Mouse (Mus musculus) forebrain, embryonic 15.5 days (tissue): ENCODE data around the gene Fgf22. TPM values are rescaled to one million over a fixed set of nuclear protein-coding genes. Genes with fewer than 3 reads are reported as not detected.

Experiments
- ATAC-seq: fragments of 200-750 bp; cut with Nextera tagmentation; replicated peaks from 2 replicates; pipeline ENCODE4 v1.8.0; 2017; ENCODE audit warnings: mild to moderate bottlenecking, moderate TSS enrichment, moderate library complexity
- H3K27ac ChIP-seq: fragments of 300-500 bp; sonication (generic); replicated peaks from 2 replicates; pipeline ENCODE4 v1.5.1; 2015; ENCODE audit warnings: mild to moderate bottlenecking, inconsistent platforms
- H3K27me3 ChIP-seq: fragments of 300-500 bp; sonication (generic); 2 replicates; pipeline ENCODE4 v1.6.1; 2015; ENCODE audit warnings: inconsistent platforms
- H3K36me3 ChIP-seq: fragments of 300-500 bp; sonication (generic); 2 replicates; pipeline ENCODE4 v1.6.1; 2015; ENCODE audit warnings: mild to moderate bottlenecking, inconsistent platforms
- H3K4me1 ChIP-seq: fragments of 300-500 bp; sonication (generic); 2 replicates; pipeline ENCODE4 v1.6.1; 2015; ENCODE audit warnings: inconsistent platforms
- H3K4me2 ChIP-seq: fragments of 300-500 bp; sonication (generic); replicated peaks from 2 replicates; pipeline ENCODE4 v1.6.1; 2015; ENCODE audit warnings: mild to moderate bottlenecking, inconsistent platforms
- H3K4me3 ChIP-seq: fragments of 300-500 bp; sonication (generic); 2 replicates; pipeline ENCODE4 v1.5.1; 2015; ENCODE audit warnings: mild to moderate bottlenecking, inconsistent platforms
- H3K9ac ChIP-seq: fragments of 300-500 bp; sonication (generic); replicated peaks from 2 replicates; pipeline ENCODE4 v1.6.1; 2015; ENCODE audit warnings: mild to moderate bottlenecking, inconsistent platforms
- H3K9me3 ChIP-seq: fragments of 300-500 bp; sonication (generic); 2 replicates; pipeline ENCODE4 v1.6.1; 2016; ENCODE audit warnings: inconsistent platforms
- WGBS: fragments of 180-500 bp; shearing (Covaris S2); methylation state at CpG from one replicate; pipeline ENCODE4 v1.1.7; 2015; ENCODE audit warnings: mixed read lengths; 5-methylcytosine and 5-hydroxymethylcytosine counted together
- polyA plus RNA-seq: library from polyadenylated mRNA; unstranded; fragments of >200 nt; fragmentation: Nextera tagmentation; extraction: Ambion mirVana; gene quantifications from 2 replicates; pipeline ENCODE4 v1.2.1, GENCODE M21; 2015

The Fgf22 gene
- polyA plus RNA-seq, 1 experiment from 2014 or later: 0.69 TPM

DNA sequence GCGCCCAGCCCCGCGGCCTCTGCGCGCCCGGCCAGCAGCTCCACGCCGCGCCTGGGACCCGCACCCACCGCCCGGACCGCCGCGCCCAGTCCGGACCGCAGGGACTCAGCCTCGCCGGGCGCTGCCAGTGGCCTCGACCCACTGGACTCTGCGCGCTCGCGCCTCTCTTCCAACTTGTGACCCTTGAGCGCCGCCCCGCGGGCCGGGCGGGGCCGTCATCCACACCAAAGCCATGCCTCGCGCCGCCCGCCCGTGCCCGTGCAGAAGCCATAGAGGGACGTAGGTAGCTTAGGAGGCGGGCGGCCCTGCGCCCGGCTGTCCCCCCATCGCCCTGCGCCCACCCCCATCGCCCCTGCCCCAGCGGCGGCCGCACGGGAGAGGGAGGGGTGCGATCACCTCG is 19.5 kb upstream of the Fgf22 start:
- H3K4me2 ChIP-seq: no peak overlapping the region

DNA sequence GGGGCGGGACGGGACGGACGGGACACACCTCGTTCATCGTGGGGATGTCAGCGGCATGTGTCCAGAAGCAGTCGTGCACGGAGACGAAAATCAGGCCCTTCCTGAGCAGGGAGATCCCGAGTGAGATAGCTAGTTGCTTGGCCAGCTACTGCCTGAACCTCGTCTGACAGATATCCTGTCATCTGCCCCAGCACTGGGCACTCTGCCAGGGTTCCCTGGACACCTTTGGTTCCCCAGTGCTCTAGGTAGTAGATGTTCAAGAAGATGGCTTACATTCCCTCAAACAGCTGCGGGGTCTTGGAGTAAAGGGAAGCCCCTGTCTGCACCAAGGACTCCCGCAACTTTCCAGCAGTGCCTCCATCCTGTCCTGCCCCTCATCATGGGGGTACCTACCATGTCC is 18.2 kb upstream of the Fgf22 start:
- Histone ChIP-seq H3K4me3 (no peak overlapping the region), H3K9me3 (peaks cover 8% of the 10 kb centered on the region), H3K36me3 (peaks cover 79% of the 10 kb centered on the region), H3K4me2 (no peak overlapping the region), H3K9ac (no peak overlapping the region), H3K27me3 (no peaks in the 10 kb centered on the region), H3K4me1 (no peaks in the 10 kb centered on the region), H3K27ac (no peak overlapping the region)
- WGBS: 90% methylated on average over 12 of the region's 14 CpGs
- ATAC-seq: no peak

More for the DNA sequence above, 19.5 kb upstream of the Fgf22 start:
- Histone ChIP-seq H3K4me1 (no peaks in the 10 kb centered on the region), H3K9ac (no peak overlapping the region), H3K9me3 (peaks cover 8% of the 10 kb centered on the region), H3K36me3 (peaks cover 69% of the 10 kb centered on the region), H3K4me3 (no peak overlapping the region), H3K27me3 (no peaks in the 10 kb centered on the region), H3K27ac (no peak overlapping the region)
- WGBS: 29% methylated on average over 44 of the region's 52 CpGs
- ATAC-seq: no peak

DNA sequence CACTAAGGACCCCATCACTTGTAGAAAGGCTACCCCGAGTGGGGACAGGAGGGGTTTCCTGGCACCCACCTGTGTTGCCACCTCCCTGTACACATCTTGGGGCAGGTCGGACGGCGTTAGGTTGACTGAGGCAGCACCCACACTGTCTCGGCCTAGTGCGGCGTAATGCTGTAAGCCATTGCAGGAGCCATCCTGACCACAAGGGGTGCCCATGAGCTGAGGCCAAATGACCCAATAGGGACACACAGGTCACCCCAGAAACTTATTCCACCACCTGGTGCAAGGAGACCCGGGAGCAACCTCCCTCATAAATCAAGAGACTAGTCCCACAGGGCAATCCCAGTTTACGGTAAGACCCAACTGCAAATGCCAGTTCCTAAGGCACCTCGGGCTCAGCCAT is 16.6 kb upstream of the Fgf22 start:
- Histone ChIP-seq H3K9me3 (peaks cover 8% of the 10 kb centered on the region), H3K36me3 (peaks cover 83% of the 10 kb centered on the region), H3K4me2 (no peak overlapping the region), H3K27ac (no peak overlapping the region), H3K4me1 (no peaks in the 10 kb centered on the region), H3K27me3 (no peaks in the 10 kb centered on the region), H3K9ac (no peak overlapping the region), H3K4me3 (no peak overlapping the region)
- ATAC-seq: no peak
- WGBS: 86% methylated on average over 10 of the region's 10 CpGs

DNA sequence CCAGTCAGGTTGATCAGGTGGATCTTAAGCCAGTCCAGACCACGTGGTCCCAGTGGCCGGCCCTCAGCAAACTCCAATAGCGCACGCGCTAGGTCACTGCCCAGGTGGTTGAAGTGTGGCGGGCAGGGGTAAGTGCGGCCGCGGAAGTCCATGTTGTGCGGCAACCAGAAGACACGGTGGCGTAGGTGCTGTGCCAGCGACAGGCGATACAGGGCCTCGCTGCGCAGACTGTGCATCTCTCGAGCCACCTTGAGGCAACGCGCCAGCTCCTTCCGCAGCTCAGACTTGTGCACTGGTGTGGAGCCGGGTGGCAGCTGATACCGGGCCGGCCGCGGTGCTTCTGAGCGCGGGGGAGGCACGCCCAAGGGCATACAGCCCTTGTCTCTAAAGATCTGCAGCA is 15.6 kb upstream of the Fgf22 start:
- Histone ChIP-seq H3K4me3 (no peak overlapping the region), H3K27me3 (no peaks in the 10 kb centered on the region), H3K4me2 (no peak overlapping the region), H3K9me3 (peaks cover 8% of the 10 kb centered on the region), H3K36me3 (peaks cover 86% of the 10 kb centered on the region), H3K4me1 (no peaks in the 10 kb centered on the region), H3K27ac (no peak overlapping the region), H3K9ac (no peak overlapping the region)
- WGBS: 96% methylated on average over 28 of the region's 28 CpGs
- ATAC-seq: no peak

DNA sequence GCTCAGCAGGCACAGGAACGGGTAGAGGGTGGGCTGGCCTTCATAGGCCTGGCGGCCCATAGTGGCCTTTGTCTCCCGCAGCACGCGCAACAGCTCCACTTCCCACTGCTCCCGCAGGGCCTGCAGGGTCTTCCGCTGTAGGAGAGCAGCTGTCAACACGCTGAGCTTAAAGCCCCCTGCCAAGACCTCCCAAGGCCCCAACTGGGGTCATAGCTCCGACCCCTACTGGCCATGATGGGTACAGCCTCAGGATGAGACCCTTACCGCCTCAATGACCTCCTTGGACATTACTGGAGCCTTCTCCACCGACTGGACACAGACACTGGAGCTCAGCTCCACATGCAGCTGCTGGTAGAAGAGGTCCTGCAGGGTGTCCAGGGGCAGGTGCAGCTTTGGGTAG is 14.0 kb upstream of the Fgf22 start:
- Histone ChIP-seq H3K4me2 (no peak overlapping the region), H3K27me3 (no peaks in the 10 kb centered on the region), H3K4me1 (peaks cover 6% of the 10 kb centered on the region), H3K36me3 (peaks cover 80% of the 10 kb centered on the region), H3K27ac (no peak overlapping the region), H3K9me3 (peaks cover 8% of the 10 kb centered on the region), H3K9ac (no peak overlapping the region), H3K4me3 (no peak overlapping the region)
- ATAC-seq: no peak
- 60% methylated on average over 11 of the region's 11 CpGs for WGBS

DNA sequence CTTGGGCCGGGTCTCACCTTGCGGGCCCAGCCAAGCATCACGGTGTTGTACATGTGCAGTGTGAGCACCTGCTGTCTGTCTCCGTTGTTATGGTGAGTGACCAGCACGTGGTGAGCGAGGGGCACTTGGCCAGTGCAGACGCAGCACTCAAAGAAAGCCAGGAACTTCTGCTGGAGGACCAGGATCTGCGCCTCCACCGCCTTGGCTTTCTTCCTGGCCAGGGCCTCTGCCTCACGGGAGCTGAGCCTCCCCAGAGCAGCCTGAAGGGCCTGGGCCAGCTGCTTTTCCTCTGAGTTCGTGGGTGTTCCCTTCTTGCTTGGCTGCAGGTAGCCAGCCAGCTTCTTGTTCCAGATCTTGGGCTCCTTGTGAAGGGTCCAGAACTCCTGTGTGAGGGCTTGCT is 11.7 kb upstream of the Fgf22 start:
- no peak for ATAC-seq
- WGBS: 92% methylated on average over 11 of the region's 11 CpGs
- Histone ChIP-seq H3K9me3 (peaks cover 7% of the 10 kb centered on the region), H3K27ac (no peak overlapping the region), H3K27me3 (no peaks in the 10 kb centered on the region), H3K4me3 (no peak overlapping the region), H3K36me3 (peaks cover 58% of the 10 kb centered on the region), H3K4me1 (peaks cover 12% of the 10 kb centered on the region), H3K9ac (no peak overlapping the region), H3K4me2 (no peak overlapping the region)

DNA sequence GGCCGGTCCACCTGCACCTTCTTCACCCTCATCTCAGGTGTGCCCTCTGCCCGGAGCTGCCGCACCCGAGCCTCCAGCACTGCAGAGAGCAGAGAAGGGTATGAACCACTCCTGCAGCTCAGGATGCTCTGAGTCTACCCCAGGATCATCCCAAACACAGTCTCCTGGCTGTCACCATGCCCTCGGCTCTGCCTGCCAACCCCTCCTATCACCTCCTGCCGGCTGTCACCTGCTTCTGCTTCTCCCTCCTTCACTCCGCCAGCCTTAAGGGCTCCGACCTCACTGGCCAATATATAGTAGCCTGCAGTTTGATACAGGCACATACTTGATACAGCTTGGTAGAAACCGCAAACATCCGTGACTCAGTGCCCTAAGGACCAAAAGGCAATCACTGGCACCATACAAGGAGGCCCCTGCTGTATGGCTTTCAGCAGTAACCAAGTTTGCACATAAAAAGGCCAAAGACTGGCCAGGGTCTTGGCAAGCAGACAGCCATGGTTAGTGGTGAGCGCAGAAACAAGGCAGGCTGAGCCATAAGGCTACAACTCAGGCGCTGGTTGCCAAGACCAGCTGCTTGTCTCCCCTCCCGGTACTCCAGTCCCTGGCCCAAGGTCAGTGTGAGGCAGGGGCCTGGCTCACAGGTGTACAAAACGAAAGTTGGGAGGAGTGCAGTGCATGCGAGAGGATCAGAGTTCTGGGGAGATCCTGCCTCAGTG is 11.1 kb upstream of the Fgf22 start:
- Histone ChIP-seq H3K27ac (no peak overlapping the region), H3K4me2 (no peak overlapping the region), H3K36me3 (peaks cover 52% of the 10 kb centered on the region), H3K27me3 (no peaks in the 10 kb centered on the region), H3K9me3 (peaks cover 4% of the 10 kb centered on the region; the same call in 1 of the 2 replicates), H3K4me1 (peaks cover 12% of the 10 kb centered on the region), H3K9ac (no peak overlapping the region), H3K4me3 (no peak overlapping the region)
- 93% methylated on average over 15 of the region's 15 CpGs for WGBS
- no peak for ATAC-seq

DNA sequence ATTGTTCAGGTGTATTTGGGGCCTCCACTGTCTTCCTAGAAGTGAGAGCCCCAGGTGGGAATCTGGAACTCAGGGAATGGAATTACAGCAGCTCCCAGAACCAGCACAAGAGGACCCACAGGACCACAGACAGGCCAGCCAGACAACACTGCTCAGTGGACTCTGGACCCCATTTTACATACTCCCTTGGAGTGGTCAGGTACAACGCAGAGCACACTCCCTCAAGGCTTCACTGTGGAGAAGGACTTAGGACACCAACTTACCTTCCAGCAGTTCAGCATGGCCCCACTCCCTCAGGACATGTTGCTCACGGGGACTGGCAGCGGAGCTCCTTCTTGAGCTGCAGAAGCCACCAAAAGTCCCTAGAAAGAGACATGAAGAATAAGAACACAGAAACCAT is 9.5 kb upstream of the Fgf22 start:
- H3K36me3 ChIP-seq: peaks cover 36% of the 10 kb centered on the region
- H3K9me3 ChIP-seq: no peaks in the 10 kb centered on the region
- peak overlapping the region; percentile 56; the same call in 1 of the 2 replicates for H3K9ac ChIP-seq
- no peaks in the 10 kb centered on the region for H3K27me3 ChIP-seq
- H3K27ac ChIP-seq: no peak overlapping the region
- H3K4me3 ChIP-seq: peak overlapping the region; percentile 57
- WGBS: 83% methylated on average over 3 of the region's 3 CpGs
- peaks cover 12% of the 10 kb centered on the region for H3K4me1 ChIP-seq
- peak overlapping the region; percentile 58 for H3K4me2 ChIP-seq
- no peak for ATAC-seq

DNA sequence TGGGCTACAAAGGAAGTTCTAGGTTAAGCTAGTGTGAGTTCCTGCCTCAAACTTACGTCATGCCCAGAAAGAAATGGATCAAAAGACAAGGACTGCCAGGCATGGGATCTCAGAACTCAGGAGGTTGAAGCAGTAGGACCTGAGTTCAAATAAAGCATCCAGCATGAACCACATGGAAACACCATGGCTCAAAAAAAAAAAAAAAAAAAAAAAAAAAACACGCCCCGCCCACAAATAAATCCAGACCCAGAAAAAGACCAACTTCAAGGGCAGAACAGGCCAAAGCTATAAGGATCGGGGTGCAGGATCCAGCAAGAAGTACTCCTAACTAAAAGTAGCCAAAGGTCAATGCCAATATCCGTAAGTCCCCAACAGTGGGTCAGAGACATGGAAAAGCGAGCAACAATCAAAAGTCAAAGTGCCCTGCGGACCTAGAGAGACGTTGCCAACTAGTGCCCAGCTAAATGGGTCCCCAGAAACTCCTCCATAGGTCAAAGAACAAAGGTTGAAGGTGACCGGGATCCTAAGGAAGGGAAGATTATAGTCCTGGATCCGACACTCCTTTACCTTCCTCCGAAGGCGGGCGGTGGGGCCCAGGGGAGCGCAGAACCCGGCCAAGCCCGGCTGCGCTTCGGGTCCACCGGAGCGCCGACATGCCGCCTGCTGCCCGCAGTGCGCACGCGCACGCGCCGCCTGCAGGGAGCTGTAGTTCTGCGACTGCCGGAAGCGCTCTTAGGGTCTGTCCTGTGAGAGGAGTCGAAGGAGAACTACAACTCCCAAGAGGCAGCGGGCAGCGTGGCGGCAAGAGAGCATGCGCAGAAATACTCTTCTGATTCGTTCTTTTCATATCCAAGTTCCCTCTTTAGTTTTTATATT is 8.7 kb upstream of the Fgf22 start, which contains the start of gene Polrmt:
TSS of gene Polrmt (minus strand) at position 684 of the 876 bp plus-strand sequence.
- Histone ChIP-seq H3K9me3 (no peaks in the 10 kb centered on the region), H3K27me3 (no peaks in the 10 kb centered on the region), H3K4me3 (peak within 1 kb of the TSS; percentile 57), H3K36me3 (peaks cover 28% of the 10 kb centered on the region), H3K4me1 (peaks cover 12% of the 10 kb centered on the region), H3K9ac (peak within 1 kb of the TSS; percentile 56), H3K27ac (peak within 1 kb of the TSS; percentile 47; the same call in 1 of the 2 replicates), H3K4me2 (peak within 1 kb of the TSS; percentile 58)
- ATAC-seq: peak; percentile 98
- WGBS: 3% methylated on average over 38 of the region's 38 CpGs

DNA sequence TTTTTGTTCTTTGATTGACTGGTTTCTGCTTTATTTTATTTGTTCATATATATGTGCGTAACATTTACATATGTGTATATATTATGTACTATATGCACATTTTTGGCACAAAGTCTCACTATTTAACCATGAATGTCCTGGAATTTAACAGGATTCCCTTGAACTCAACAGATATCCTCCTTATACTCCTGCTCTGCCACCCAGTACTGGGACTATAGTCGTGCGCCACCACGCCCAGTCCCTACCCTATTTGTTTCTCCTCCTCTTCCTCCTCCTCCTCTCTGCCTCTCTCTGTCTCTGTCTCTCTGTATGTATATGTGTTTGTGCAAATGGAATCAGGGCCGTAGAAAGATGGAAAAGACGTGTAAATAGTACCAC is 8.1 kb upstream of the Fgf22 start:
- Histone ChIP-seq H3K4me2 (peak overlapping the region; percentile 41), H3K4me3 (peak overlapping the region; percentile 57), H3K36me3 (peaks cover 22% of the 10 kb centered on the region), H3K4me1 (peaks cover 12% of the 10 kb centered on the region), H3K27me3 (no peaks in the 10 kb centered on the region), H3K9me3 (no peaks in the 10 kb centered on the region), H3K9ac (no peak overlapping the region), H3K27ac (peak overlapping the region; percentile 47; the same call in 1 of the 2 replicates)
- peak; percentile 71 for ATAC-seq
- 25% methylated on average over 6 of the region's 6 CpGs for WGBS

DNA sequence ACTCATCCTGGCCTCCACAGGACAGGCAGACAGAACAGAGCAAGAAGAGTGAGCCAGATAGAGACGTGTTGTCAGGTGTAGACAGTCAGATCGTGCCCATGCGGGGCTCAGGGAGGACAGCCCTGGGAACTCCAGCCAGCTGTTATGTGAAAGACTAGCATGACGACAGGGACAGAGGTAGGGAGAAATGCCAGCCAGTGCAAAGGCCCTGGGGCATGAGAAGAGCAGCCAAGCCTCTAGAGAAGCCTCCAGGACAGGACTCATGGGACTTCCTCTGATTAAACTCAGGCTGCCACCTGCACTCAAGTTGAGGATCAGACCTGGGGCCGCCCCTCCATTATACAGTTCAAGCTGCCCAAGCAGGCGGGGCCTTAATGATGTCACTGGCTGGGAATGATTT is 6.4 kb upstream of the Fgf22 start:
- H3K27ac ChIP-seq: no peak overlapping the region
- H3K4me2 ChIP-seq: no peak overlapping the region
- peaks cover 12% of the 10 kb centered on the region for H3K4me1 ChIP-seq
- no peaks in the 10 kb centered on the region for H3K27me3 ChIP-seq
- no peak for ATAC-seq
- WGBS: 75% methylated on average over 6 of the region's 6 CpGs
- H3K36me3 ChIP-seq: peaks cover 9% of the 10 kb centered on the region
- no peaks in the 10 kb centered on the region for H3K9me3 ChIP-seq
- no peak overlapping the region for H3K9ac ChIP-seq
- H3K4me3 ChIP-seq: no peak overlapping the region

DNA sequence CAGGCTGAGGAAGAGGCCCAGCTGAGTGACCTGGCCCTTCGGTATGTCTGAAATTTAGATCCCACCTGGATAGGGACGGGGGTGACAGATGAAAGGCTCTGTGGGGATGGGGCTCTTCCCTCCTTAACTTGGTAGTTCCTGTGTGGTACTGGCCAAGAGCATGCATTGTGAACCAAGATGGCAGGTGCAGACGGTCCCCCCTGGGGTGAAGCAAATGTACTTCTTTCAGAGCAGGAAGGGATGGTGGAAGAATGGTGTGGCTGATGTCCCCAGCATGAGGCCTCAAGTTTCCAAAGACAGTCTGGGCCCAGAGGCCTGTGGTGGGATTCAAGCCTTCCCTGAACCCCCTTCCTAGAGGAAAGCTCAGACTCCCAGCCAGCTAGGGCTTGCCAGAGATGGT is 978 bp downstream of the Fgf22 start:
- H3K4me2 ChIP-seq: no peak overlapping the region
- H3K27me3 ChIP-seq: no peaks in the 10 kb centered on the region
- ATAC-seq: no peak
- peaks cover 9% of the 10 kb centered on the region; the same call in 1 of the 2 replicates for H3K4me1 ChIP-seq
- no peak overlapping the region for H3K9ac ChIP-seq
- peaks cover 37% of the 10 kb centered on the region for H3K36me3 ChIP-seq
- H3K4me3 ChIP-seq: no peak overlapping the region
- H3K9me3 ChIP-seq: no peaks in the 10 kb centered on the region
- 81% methylated on average over 3 of the region's 3 CpGs for WGBS
- no peak overlapping the region for H3K27ac ChIP-seq
